Mouse (Mus musculus) left cerebral cortex, adult 8-10 months (tissue): ENCODE results near the gene Ano8. TPM values are rescaled to one million over a fixed set of nuclear protein-coding genes. Genes with fewer than 3 reads are reported as not detected.
"Not testable (repeated sequence)": the region's sequence is repeated elsewhere in the genome, so short reads cannot be mapped to it uniquely, and the experiment has no call there.

Source experiments
- DNase-seq, 2 experiments: peaks; one replicate each; pipeline ENCODE4 v3.0.0; 2022; ENCODE audit warnings: low spot score in 2 of 2
- total RNA-seq, 4 experiments: library from RNA; stranded (reverse); gene quantifications; 2 replicates each; pipeline ENCODE4 v1.2.4; 2022

Ano8 gene
- total RNA-seq, 4 experiments from 2014 or later = 51.0 to 61.5 (median 60.0) TPM

DNA sequence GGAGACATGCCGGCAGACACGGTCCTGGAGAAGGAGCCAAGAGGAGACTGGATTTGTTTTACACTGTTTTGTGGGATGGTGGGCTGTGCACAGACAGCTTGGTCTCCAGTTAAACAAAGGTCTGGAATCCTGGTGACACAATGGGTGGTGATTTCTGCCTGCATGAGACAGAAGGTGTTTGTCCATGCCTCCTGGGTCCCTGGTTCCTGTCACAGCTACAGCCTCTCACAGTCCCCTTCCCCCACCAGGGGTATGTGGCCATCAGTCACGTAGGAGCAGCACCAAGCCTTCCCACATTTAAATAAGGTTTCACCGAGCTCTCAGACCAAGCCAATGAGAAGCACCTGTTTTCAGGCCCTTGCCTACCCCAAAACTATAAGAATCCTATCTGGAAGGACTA lies 34.4 kb downstream of the Ano8 start:
- no peak for DNase-seq

DNA sequence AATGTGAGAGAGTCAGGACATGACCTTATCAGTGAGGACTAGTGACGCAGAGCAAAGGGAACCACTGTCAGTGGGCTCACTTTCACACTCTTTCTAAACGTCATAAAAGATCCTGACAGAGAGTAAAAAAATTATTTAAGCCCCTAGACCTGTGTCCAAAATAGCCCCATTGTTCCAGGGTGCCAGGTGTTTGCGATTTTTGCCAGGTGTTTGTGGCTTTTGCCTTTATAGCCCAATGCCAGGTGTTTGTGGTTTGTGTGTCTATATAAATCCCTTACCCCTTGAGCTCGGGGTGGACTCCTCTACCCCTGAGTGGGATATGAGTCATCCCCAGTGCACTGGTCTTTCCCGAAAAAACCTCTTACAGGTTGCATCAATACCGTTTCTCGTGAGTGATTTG lies 40.7 kb downstream of the Ano8 start:
- no peak for DNase-seq

DNA sequence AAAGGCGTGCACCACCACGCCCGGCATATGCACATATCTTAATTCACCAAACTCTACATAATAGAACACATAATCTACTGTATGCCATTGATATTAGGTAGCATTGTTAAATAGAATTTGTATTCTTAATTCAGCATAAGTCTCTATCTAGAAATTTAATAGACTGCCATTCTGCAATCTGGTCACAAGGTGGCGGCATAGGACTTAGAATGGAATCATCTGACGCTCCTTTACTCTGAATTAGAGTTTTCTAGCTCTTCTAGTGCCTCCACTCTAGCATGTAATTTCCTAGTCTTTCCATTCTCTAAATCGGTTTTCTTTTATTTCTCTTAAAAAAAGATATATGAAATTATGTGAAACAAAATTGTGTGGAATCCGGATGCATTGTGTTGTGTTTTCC lies 44.4 kb downstream of the Ano8 start:
- no peak for DNase-seq

DNA sequence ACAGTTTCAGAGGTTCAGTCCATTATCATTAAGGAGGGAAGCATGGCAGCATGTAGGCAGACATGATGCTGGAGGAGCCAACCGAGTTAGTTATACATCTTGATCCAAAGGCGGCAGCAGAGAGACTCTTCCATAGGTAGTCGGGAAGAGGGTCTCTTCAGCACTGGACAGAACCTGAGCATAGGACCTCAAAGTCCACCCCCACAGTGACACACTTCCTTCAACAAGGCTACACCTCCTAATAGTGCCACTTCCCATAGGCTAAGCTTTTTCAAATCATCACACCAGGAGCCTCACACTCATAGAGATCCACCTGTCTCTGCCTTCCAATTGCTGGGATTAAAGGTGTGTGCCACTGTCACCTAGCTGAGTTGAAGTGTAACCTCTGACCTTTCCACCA lies 48.7 kb downstream of the Ano8 start:
- no peak for DNase-seq

DNA sequence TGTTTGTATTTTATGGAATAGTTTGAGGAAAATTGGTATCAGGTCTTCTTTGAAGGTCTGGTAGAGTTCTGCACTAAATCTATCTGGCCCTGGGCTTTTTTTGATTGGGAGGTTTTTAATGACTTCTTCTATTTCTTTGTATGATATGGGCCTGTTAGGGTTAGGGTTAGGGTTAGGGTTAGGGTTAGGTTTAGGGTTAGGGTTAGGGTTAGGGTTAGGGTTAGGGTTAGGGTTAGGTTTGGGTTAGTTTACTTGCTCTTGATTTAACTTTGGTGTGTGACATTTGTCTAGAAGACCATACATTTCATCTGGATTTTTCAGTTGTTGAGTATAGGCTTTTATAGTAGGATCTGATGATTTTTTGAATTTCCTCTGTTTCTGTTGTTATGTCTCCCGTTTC lies 52.8 kb downstream of the Ano8 start:
- not testable (repeated sequence) for DNase-seq

Other genes with a start within 250 kb of the Ano8 start
- gene Myo9b, start 213.2 kb downstream of the Ano8 start, total RNA-seq = 10 to 100 TPM; 28.9 to 34.6 (median 29.7) TPM
- gene Haus8, start 213.0 kb downstream of the Ano8 start, total RNA-seq = 10 to 100 TPM; 10.6 to 17.4 (median 12.4) TPM
- 100 to 1,000 TPM; 125 to 140 (median 127) TPM for gene Use1, start 119.1 kb downstream of the Ano8 start, total RNA-seq
- gene Ocel1, start 114.7 kb downstream of the Ano8 start, total RNA-seq = 10 to 100 TPM; 13.3 to 16.5 (median 14.7) TPM
- 10 to 100 TPM; 32.5 to 39.6 (median 36.7) TPM for gene Nr2f6, start 104.0 kb downstream of the Ano8 start, total RNA-seq
- gene Ushbp1, start 90.2 kb downstream of the Ano8 start, total RNA-seq = 1 to 10 TPM; 3.4 to 5.1 (median 3.9) TPM
- 100 to 1,000 TPM in 3 of 4 experiments, 10 to 100 TPM in 1; 96.4 to 113 (median 105) TPM for gene Babam1, start 89.1 kb downstream of the Ano8 start, total RNA-seq
- gene Ankle1, start 80.0 kb downstream of the Ano8 start, total RNA-seq = under 1 TPM; 0.34 to 0.63 (median 0.41) TPM
- 100 to 1,000 TPM; 255 to 290 (median 264) TPM for gene Abhd8, start 22.3 kb downstream of the Ano8 start, total RNA-seq
- 10 to 100 TPM; 50.0 to 56.8 (median 53.3) TPM for gene Mrpl34, start 21.0 kb downstream of the Ano8 start, total RNA-seq
- 10 to 100 TPM; 59.4 to 75.0 (median 64.0) TPM for gene Dda1, start 16.8 kb downstream of the Ano8 start, total RNA-seq
- 10 to 100 TPM; 28.0 to 37.8 (median 31.0) TPM for gene Gtpbp3, start 2.1 kb upstream of the Ano8 start, total RNA-seq
- gene Plvap, start 25.8 kb upstream of the Ano8 start, total RNA-seq = 10 to 100 TPM in 2 of 4 experiments, 1 to 10 TPM in 2; 7.0 to 11.7 (median 9.6) TPM
- gene Ccdc194, start 39.7 kb upstream of the Ano8 start, total RNA-seq = not detected
- gene Bst2, start 51.5 kb upstream of the Ano8 start, total RNA-seq = 10 to 100 TPM in 1 of 4 experiments, 1 to 10 TPM in 3; 4.1 to 11.8 (median 6.4) TPM
- gene Mvb12a, start 57.0 kb upstream of the Ano8 start, total RNA-seq = 10 to 100 TPM; 38.0 to 44.2 (median 39.9) TPM
- gene Tmem221, start 72.9 kb upstream of the Ano8 start, total RNA-seq = under 1 TPM in 2 of 4 experiments, not detected in 2; 0.27 to 0.70 TPM
- under 1 TPM in 2 of 4 experiments, not detected in 2; 0.17 to 0.21 TPM for gene Nxnl1, start 80.6 kb upstream of the Ano8 start, total RNA-seq
- 100 to 1,000 TPM in 1 of 4 experiments, 10 to 100 TPM in 3; 94.4 to 105 (median 97.5) TPM for gene Slc27a1, start 82.9 kb upstream of the Ano8 start, total RNA-seq
- gene Pgls, start 106.2 kb upstream of the Ano8 start, total RNA-seq = 10 to 100 TPM; 28.7 to 31.1 (median 29.3) TPM
- gene Fam129c, start 111.7 kb upstream of the Ano8 start, total RNA-seq = 1 to 10 TPM; 1.2 to 3.5 (median 2.3) TPM
- gene Colgalt1, start 125.0 kb upstream of the Ano8 start, total RNA-seq = 10 to 100 TPM; 38.6 to 51.4 (median 45.8) TPM
- gene Unc13a, start 185.8 kb upstream of the Ano8 start, total RNA-seq = 100 to 1,000 TPM; 237 to 269 (median 246) TPM
- 1 to 10 TPM; 4.4 to 7.3 (median 6.1) TPM for gene Jak3, start 190.3 kb upstream of the Ano8 start, total RNA-seq
- gene Insl3, start 203.3 kb upstream of the Ano8 start, total RNA-seq = 1 to 10 TPM; 1.4 to 3.2 (median 2.1) TPM
- gene B3gnt3, start 215.8 kb upstream of the Ano8 start, total RNA-seq = under 1 TPM; 0.41 to 0.88 (median 0.70) TPM
- 100 to 1,000 TPM; 150 to 181 (median 159) TPM for gene Fcho1, start 239.8 kb upstream of the Ano8 start, total RNA-seq